Mouse (Mus musculus) heart, embryonic 14.5 days (tissue): ENCODE results near the gene Zbtb43. TPM values are rescaled to one million over a fixed set of nuclear protein-coding genes. Genes with fewer than 3 reads are reported as not detected.

ENCODE experiments used
- ATAC-seq: fragments of 200-750 bp; cut with Nextera tagmentation; 2 replicates; pipeline ENCODE4 v1.8.0; 2017; ENCODE audit warnings: low read depth, moderate TSS enrichment; ENCODE audit not compliant: insufficient number of reproducible peaks, insufficient read depth, low FRiP score
- H3K27ac ChIP-seq, 2 experiments: fragments of 200-500 bp in 1 of 2; fragments of 300-500 bp in 1 of 2; sonication (generic) in 1 of 2; replicated peaks in 1 of 2; 2 replicates each; pipeline ENCODE4 v1.5.1; 2012 to 2014; ENCODE audit warnings: low read depth in 2 of 2, low read length in 2 of 2, control low read depth in 1 of 2, mild to moderate bottlenecking in 1 of 2, mixed read lengths in 1 of 2; ENCODE audit not compliant: control insufficient read depth in 1 of 2, insufficient read depth in 1 of 2
- H3K27me3 ChIP-seq: fragments of 300-500 bp; sonication (generic); 2 replicates; pipeline ENCODE4 v1.6.1; 2014; ENCODE audit warnings: mild to moderate bottlenecking, low read length, control low read depth; ENCODE audit not compliant: control insufficient read depth, insufficient read depth
- H3K36me3 ChIP-seq: fragments of 300-500 bp; sonication (generic); 2 replicates; pipeline ENCODE4 v1.6.1; 2014; ENCODE audit warnings: mild to moderate bottlenecking, control low read depth, low read length, mixed read lengths; ENCODE audit not compliant: control insufficient read depth, insufficient read depth
- H3K4me1 ChIP-seq, 2 experiments: fragments of 200-500 bp in 1 of 2; fragments of 300-500 bp in 1 of 2; sonication (generic) in 1 of 2; 2 replicates each; pipeline ENCODE4 v1.6.1; 2012 to 2014; ENCODE audit warnings: low read length in 2 of 2, control low read depth in 1 of 2, mixed read lengths in 1 of 2; ENCODE audit not compliant: control insufficient read depth in 2 of 2, insufficient read depth in 2 of 2
- H3K4me2 ChIP-seq: fragments of 300-500 bp; sonication (generic); 2 replicates; pipeline ENCODE4 v1.6.1; 2014; ENCODE audit warnings: mild to moderate bottlenecking, low read length
- H3K4me3 ChIP-seq, 2 experiments: fragments of 200-500 bp in 1 of 2; fragments of 300-500 bp in 1 of 2; sonication (generic) in 1 of 2; 2 replicates each; pipeline ENCODE4 v1.5.1; 2012 to 2014; ENCODE audit warnings: low read length in 2 of 2, mild to moderate bottlenecking in 2 of 2, control low read depth in 1 of 2, low read depth in 1 of 2, moderate library complexity in 1 of 2; ENCODE audit not compliant: control insufficient read depth in 1 of 2, insufficient read depth in 1 of 2
- H3K9ac ChIP-seq: fragments of 300-500 bp; sonication (generic); 2 replicates; pipeline ENCODE4 v1.6.1; 2014; ENCODE audit warnings: mild to moderate bottlenecking, low read length
- H3K9me3 ChIP-seq: fragments of 300-500 bp; sonication (generic); 2 replicates; pipeline ENCODE4 v1.6.1; 2016; ENCODE audit warnings: low read length, control low read depth; ENCODE audit not compliant: control insufficient read depth
- WGBS: fragments of 180-500 bp; shearing (Covaris S2); extraction: QIAGEN DNeasy Blood & Tissue Kit; methylation state at CpG from one replicate; pipeline ENCODE4 v1.1.7; 2014; 5-methylcytosine and 5-hydroxymethylcytosine counted together
- polyA plus RNA-seq: library from polyadenylated mRNA; unstranded; fragments of >200 nt; fragmentation: Nextera tagmentation; extraction: Ambion mirVana; gene quantifications from 2 replicates; pipeline ENCODE4 v1.2.1, GENCODE M21; 2014

Gene Zbtb43
- polyA plus RNA-seq, 1 experiment from 2014 or later: 16.7 TPM

- 82% methylated on average over 10 of the region's 10 CpGs for WGBS
- no peak for ATAC-seq
- H3K4me1 ChIP-seq: peaks cover 6 to 16% of the 10 kb centered on the region in 2 experiments
- no peak overlapping the region for H3K4me2 ChIP-seq
- H3K27ac ChIP-seq: no peak overlapping the region
- H3K9me3 ChIP-seq: no peaks in the 10 kb centered on the region
- H3K4me3 ChIP-seq: no peak overlapping the region
- no peaks in the 10 kb centered on the region for H3K27me3 ChIP-seq
- peaks cover 52% of the 10 kb centered on the region for H3K36me3 ChIP-seq
- no peak overlapping the region for H3K9ac ChIP-seq
These were observed 41.5 kb downstream of the Zbtb43 start for GRCm38 (mm10) chr2:33426640-33427398.

- Histone ChIP-seq H3K27ac (no peak overlapping the region), H3K36me3 (peaks cover 45% of the 10 kb centered on the region), H3K9ac (no peak overlapping the region), H3K4me1 (peaks cover 2 to 10% of the 10 kb centered on the region in 2 experiments; a peak in 1 of 4 replicates), H3K4me3 (no peak overlapping the region), H3K27me3 (no peaks in the 10 kb centered on the region), H3K9me3 (no peaks in the 10 kb centered on the region), H3K4me2 (no peak overlapping the region)
- ATAC-seq: no peak
- WGBS: 46% methylated on average over 4 of the region's 4 CpGs
These were observed 50.9 kb downstream of the Zbtb43 start for GRCm38 (mm10) chr2:33417454-33417853.

GRCm38 (mm10) chr2:33414019-33414418 is 54.3 kb downstream of the Zbtb43 start:
- Histone ChIP-seq H3K9me3 (no peaks in the 10 kb centered on the region), H3K4me2 (no peak overlapping the region), H3K27me3 (no peaks in the 10 kb centered on the region), H3K27ac (no peak overlapping the region), H3K4me1 (peaks cover 2 to 15% of the 10 kb centered on the region in 2 experiments; a peak in 1 of 4 replicates), H3K36me3 (peaks cover 56% of the 10 kb centered on the region), H3K4me3 (no peak overlapping the region), H3K9ac (no peak overlapping the region)
- ATAC-seq: no peak
- 87% methylated on average over 13 of the region's 13 CpGs for WGBS

- H3K27ac ChIP-seq: no peak overlapping the region
- H3K9me3 ChIP-seq: no peaks in the 10 kb centered on the region
- no peaks in the 10 kb centered on the region for H3K27me3 ChIP-seq
- no peak overlapping the region for H3K4me3 ChIP-seq
- H3K4me2 ChIP-seq: no peak overlapping the region
- peaks cover 2 to 13% of the 10 kb centered on the region in 2 experiments; a peak in 1 of 4 replicates for H3K4me1 ChIP-seq
- H3K36me3 ChIP-seq: peaks cover 57% of the 10 kb centered on the region
- H3K9ac ChIP-seq: no peak overlapping the region
- 66% methylated on average over 14 of the region's 14 CpGs for WGBS
- ATAC-seq: no peak
These were observed 56.2 kb downstream of the Zbtb43 start for GRCm38 (mm10) chr2:33412111-33412510.

- no peak overlapping the region for H3K4me3 ChIP-seq
- no peaks in the 10 kb centered on the region for H3K9me3 ChIP-seq
- H3K27me3 ChIP-seq: no peaks in the 10 kb centered on the region
- 66% methylated on average over 4 of the region's 4 CpGs for WGBS
- no peak overlapping the region for H3K27ac ChIP-seq
- no peak overlapping the region for H3K9ac ChIP-seq
- H3K4me1 ChIP-seq: 0 out of 4 replicates have a peak, but pooled peaks cover 0 to 3% of the 10 kb centered on the region in 2 experiments
- H3K36me3 ChIP-seq: peaks cover 13% of the 10 kb centered on the region
- no peak overlapping the region for H3K4me2 ChIP-seq
- no peak for ATAC-seq
These were observed 64.8 kb downstream of the Zbtb43 start for GRCm38 (mm10) chr2:33403511-33404003.

- Histone ChIP-seq H3K27ac (no peak overlapping the region), H3K4me2 (no peak overlapping the region), H3K4me3 (no peak overlapping the region), H3K4me1 (0 out of 4 replicates have a peak, but pooled peaks cover 0 to 3% of the 10 kb centered on the region in 2 experiments), H3K9me3 (no peaks in the 10 kb centered on the region), H3K36me3 (peaks cover 8% of the 10 kb centered on the region; the same call in 1 of the 2 replicates), H3K27me3 (no peaks in the 10 kb centered on the region), H3K9ac (no peak overlapping the region)
- WGBS: 62% methylated on average over 5 of the region's 5 CpGs
- no peak for ATAC-seq
These were observed 65.7 kb downstream of the Zbtb43 start for GRCm38 (mm10) chr2:33402638-33403037.

GRCm38 (mm10) chr2:33402236-33402635 is 66.1 kb downstream of the Zbtb43 start:
- peaks cover 8% of the 10 kb centered on the region; the same call in 1 of the 2 replicates for H3K36me3 ChIP-seq
- H3K9ac ChIP-seq: no peak overlapping the region
- H3K27ac ChIP-seq: no peak overlapping the region
- WGBS: 24% methylated on average over 7 of the region's 7 CpGs
- no peaks in the 10 kb centered on the region for H3K27me3 ChIP-seq
- ATAC-seq: no peak
- no peak overlapping the region for H3K4me3 ChIP-seq
- 0 out of 4 replicates have a peak, but pooled peaks cover 0 to 3% of the 10 kb centered on the region in 2 experiments for H3K4me1 ChIP-seq
- no peak overlapping the region for H3K4me2 ChIP-seq
- no peaks in the 10 kb centered on the region for H3K9me3 ChIP-seq
